Mouse (Mus musculus) limb, embryonic 14.5 days (tissue): ENCODE measurements around the gene Sh3bp4. TPM values are rescaled to one million over a fixed set of nuclear protein-coding genes. Genes with fewer than 3 reads are reported as not detected.

Experiments
- ATAC-seq: fragments of 200-750 bp; cut with Nextera tagmentation; 2 replicates; pipeline ENCODE4 v1.8.0; 2017; ENCODE audit warnings: low read depth, moderate number of reproducible peaks, moderate TSS enrichment; ENCODE audit not compliant: low FRiP score
- DNase-seq: peaks from one replicate; pipeline ENCODE4 v3.0.0-alpha.2; 2015; ENCODE audit warnings: low spot score
- H3K27ac ChIP-seq: fragments of 300-500 bp; sonication (generic); replicated peaks from 2 replicates; pipeline ENCODE4 v1.5.1; 2014; ENCODE audit warnings: low read depth, mild to moderate bottlenecking, low read length, moderate library complexity, mixed read lengths
- H3K27me3 ChIP-seq: fragments of 300-500 bp; sonication (generic); 2 replicates; pipeline ENCODE4 v1.6.1; 2014; ENCODE audit warnings: low read length, mixed read lengths; ENCODE audit not compliant: control insufficient read depth, insufficient read depth
- H3K36me3 ChIP-seq: fragments of 300-500 bp; sonication (generic); 2 replicates; pipeline ENCODE4 v1.6.1; 2014; ENCODE audit warnings: mild to moderate bottlenecking, low read length, moderate library complexity, mixed read lengths; ENCODE audit not compliant: control insufficient read depth, insufficient read depth
- H3K4me1 ChIP-seq: fragments of 300-500 bp; sonication (generic); 2 replicates; pipeline ENCODE4 v1.6.1; 2014; ENCODE audit warnings: antibody characterized with exemption, low read length, mixed read lengths; ENCODE audit not compliant: control insufficient read depth, insufficient read depth
- H3K4me2 ChIP-seq: fragments of 300-500 bp; sonication (generic); replicated peaks from 2 replicates; pipeline ENCODE4 v1.6.1; 2014; ENCODE audit warnings: low read depth, mild to moderate bottlenecking, low read length, moderate library complexity; ENCODE audit not compliant: severe bottlenecking
- H3K4me3 ChIP-seq: fragments of 300-500 bp; sonication (generic); replicated peaks from 2 replicates; pipeline ENCODE4 v1.5.1; 2014; ENCODE audit warnings: low read length
- H3K9ac ChIP-seq: fragments of 300-500 bp; sonication (generic); 2 replicates; pipeline ENCODE4 v1.6.1; 2014; ENCODE audit warnings: mild to moderate bottlenecking, low read depth, low read length, moderate library complexity; ENCODE audit not compliant: severe bottlenecking
- H3K9me3 ChIP-seq: fragments of 300-500 bp; sonication (generic); 2 replicates; pipeline ENCODE4 v1.6.1; 2016; ENCODE audit warnings: low read length; ENCODE audit not compliant: control insufficient read depth
- POLR2A ChIP-seq: fragments of 200-500 bp; IDR thresholded peaks from 2 replicates; pipeline ENCODE4 v1.8.0; 2012; ENCODE audit warnings: inconsistent platforms, mild to moderate bottlenecking, moderate library complexity, borderline replicate concordance; ENCODE audit not compliant: insufficient read depth, insufficient read length; ENCODE audit errors: extremely low read depth
- WGBS: fragments of 180-500 bp; shearing (Covaris S2); extraction: QIAGEN DNeasy Blood & Tissue Kit; methylation state at CpG from one replicate; pipeline ENCODE4 v1.1.7; 2014; 5-methylcytosine and 5-hydroxymethylcytosine counted together
- polyA plus RNA-seq, 2 experiments: library from polyadenylated mRNA; depleted of rRNA in 1 of 2; stranded (reverse) in 1 of 2; unstranded in 1 of 2; fragments of >200 nt; fragmentation: Nextera tagmentation in 1 of 2; extraction: Ambion mirVana in 1 of 2; gene quantifications; 2 replicates each; pipeline versions ENCODE4 v1.2.1 to v1.2.3; 2012 to 2014

Gene Sh3bp4
- polyA plus RNA-seq, 2 experiments: 20.4 to 20.8 TPM

DNA sequence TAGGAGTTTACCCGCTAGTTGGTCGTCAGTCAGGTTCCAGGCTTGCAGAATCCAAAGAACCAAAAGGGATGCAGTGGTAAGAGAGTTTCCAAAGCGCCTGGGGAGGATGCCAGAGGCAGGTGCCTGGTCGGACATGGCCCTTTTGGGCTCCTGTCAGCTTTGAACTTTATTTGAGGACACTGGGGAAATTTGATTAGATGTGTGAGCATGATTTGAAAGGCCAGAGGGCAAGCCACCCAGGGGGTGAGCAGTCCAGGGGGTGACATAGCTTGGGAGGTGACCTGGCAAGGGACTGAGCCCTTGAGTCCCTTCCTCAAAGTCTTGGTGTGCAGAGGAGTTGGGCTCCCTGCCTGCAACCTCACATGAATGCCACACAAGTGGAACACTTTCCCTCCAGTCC is 11.2 kb downstream of the Sh3bp4 start:
- Histone ChIP-seq H3K36me3 (no peaks in the 10 kb centered on the region), H3K27me3 (no peaks in the 10 kb centered on the region), H3K4me2 (no peak overlapping the region), H3K9ac (no peak overlapping the region), H3K4me3 (no peak overlapping the region), H3K4me1 (peaks cover 40% of the 10 kb centered on the region), H3K9me3 (no peaks in the 10 kb centered on the region), H3K27ac (no peak overlapping the region)
- no peak for TF ChIP-seq POLR2A
- 53% methylated on average over 4 of the region's 4 CpGs for WGBS
- ATAC-seq: no peak
- no peak for DNase-seq

DNA sequence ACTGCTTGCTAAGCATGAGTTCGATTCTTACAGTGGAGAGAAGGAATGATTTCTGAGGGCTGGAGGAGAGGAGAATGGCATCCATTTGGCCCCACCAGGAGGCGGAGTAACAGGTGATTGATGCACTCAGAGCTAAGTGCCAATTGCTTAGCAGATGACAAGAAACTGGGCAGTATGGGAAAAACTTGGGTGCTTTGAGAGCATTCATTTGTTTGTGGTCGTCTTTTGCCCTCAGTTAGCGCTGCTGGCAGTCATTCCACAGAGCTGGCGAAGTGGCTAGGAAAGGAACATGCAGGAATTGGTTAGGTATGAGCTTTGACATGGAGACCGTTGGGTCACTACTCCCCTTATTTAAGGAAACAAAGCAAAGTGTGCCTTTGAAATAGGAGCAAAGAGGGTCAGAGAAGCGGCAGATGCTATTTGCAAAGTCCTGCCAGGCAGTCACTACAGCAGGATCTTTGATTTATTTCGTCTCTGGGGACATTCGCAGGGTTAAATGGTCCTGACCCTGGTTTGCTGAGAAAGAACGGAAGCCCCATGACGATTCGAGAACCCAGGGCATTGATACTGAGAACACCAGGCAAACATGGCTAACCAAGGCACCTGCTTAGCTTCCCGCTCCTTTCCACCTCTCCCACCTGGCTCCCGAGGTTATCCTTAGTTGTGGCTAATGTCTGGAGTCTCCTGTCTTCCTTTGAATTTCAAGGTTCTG is 12.1 kb downstream of the Sh3bp4 start:
- no peak overlapping the region for H3K4me3 ChIP-seq
- H3K4me2 ChIP-seq: no peak overlapping the region
- H3K36me3 ChIP-seq: no peaks in the 10 kb centered on the region
- H3K9ac ChIP-seq: no peak overlapping the region
- no peaks in the 10 kb centered on the region for H3K27me3 ChIP-seq
- peaks cover 43% of the 10 kb centered on the region for H3K4me1 ChIP-seq
- DNase-seq: no peak
- H3K9me3 ChIP-seq: no peaks in the 10 kb centered on the region
- 39% methylated on average over 14 of the region's 14 CpGs for WGBS
- no peak for TF ChIP-seq POLR2A
- no peak for ATAC-seq
- H3K27ac ChIP-seq: no peak overlapping the region

DNA sequence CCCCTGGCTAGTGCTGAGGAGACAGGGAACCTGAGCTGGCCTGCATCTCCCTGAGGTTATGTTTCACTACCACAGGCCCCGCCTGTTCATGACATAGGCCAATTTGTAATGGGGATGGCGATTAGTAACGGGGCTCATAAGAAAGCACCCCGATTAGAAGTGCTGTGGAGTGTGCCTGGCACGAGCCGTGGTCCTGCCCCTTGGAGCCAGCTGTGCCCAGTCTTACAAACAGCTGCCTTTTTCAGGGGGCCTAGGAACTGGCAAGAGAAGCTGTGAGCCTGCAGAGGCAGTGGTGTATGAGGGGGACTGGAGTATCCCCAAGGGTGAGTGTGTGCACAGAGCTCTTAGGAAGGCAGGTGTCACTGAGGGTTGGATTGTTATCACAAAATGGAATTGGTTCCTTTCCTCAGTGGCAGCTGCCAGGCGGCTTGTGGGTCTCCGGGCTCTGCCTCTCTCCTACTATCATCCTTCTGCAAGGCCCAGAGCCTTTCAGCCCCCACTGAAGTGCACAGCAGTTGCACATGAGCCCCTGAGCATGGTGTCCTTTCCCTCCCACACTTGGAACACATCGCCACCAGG is 16.4 kb downstream of the Sh3bp4 start:
- DNase-seq (peak; percentile 47), ATAC-seq (peak; percentile 74)
- H3K4me2 ChIP-seq: no peak overlapping the region
- no peaks in the 10 kb centered on the region for H3K36me3 ChIP-seq
- peaks cover 23% of the 10 kb centered on the region for H3K4me1 ChIP-seq
- no peak overlapping the region for H3K27ac ChIP-seq
- no peak overlapping the region for H3K4me3 ChIP-seq
- TF ChIP-seq POLR2A: no peak
- WGBS: 52% methylated on average over 9 of the region's 9 CpGs
- no peaks in the 10 kb centered on the region for H3K9me3 ChIP-seq
- no peaks in the 10 kb centered on the region for H3K27me3 ChIP-seq
- H3K9ac ChIP-seq: no peak overlapping the region

DNA sequence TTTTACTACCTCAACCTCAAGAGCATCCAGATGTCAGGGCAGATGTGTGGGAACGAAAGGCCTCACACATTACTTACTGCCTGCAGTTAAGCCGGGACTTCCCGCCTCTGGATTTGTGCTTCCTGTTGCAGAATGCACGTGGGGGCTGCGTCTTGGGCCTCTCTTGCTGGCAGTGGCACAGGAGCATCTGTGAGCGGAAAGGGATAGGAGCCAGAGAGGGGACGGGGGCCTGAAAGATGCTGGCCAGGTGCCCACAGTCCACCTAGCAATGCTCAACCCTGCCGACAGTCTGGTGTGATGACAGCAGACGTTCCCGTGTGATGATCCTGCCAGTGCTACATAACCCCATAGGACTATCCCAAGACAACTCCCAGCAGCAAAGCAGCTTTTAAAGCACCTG is 17.9 kb downstream of the Sh3bp4 start:
- peaks cover 31% of the 10 kb centered on the region for H3K4me1 ChIP-seq

DNA sequence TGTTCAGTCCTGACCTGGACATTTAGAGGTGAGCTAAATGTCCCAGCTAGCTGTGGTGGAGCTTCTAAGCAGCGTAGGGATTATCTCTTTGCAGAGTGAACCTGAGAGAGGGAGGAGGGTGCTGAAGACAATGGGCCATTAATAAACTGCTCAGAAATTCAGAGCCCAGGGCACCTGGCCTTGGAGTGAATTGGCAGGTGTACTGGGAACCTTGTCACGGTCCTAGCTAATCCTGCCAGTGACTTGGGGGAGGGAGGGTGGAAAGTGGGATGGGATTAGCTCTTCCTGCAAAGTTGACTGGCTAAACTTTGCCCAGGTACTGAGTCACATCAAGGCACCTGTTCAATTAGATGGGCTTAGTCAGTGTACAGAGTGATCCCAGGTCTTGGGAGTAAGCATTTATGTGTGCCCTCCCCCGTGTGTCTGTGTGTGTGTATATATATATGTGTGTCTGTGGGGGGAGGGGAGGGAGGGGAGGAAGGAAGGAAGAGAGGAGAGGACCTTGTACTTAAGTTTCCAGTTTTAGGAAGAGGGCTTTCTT is 18.6 kb downstream of the Sh3bp4 start:
- no peaks in the 10 kb centered on the region for H3K9me3 ChIP-seq
- TF ChIP-seq POLR2A: no peak
- H3K27me3 ChIP-seq: no peaks in the 10 kb centered on the region
- H3K27ac ChIP-seq: no peak overlapping the region
- H3K4me2 ChIP-seq: no peak overlapping the region
- DNase-seq: no peak
- WGBS: 71% methylated on average over 3 of the region's 3 CpGs
- no peaks in the 10 kb centered on the region for H3K36me3 ChIP-seq
- no peak for ATAC-seq
- H3K9ac ChIP-seq: no peak overlapping the region
- peaks cover 38% of the 10 kb centered on the region for H3K4me1 ChIP-seq
- H3K4me3 ChIP-seq: no peak overlapping the region

More for the DNA sequence above, 17.9 kb downstream of the Sh3bp4 start:
- H3K36me3 ChIP-seq: no peaks in the 10 kb centered on the region
- no peaks in the 10 kb centered on the region for H3K9me3 ChIP-seq
- WGBS: 40% methylated on average over 10 of the region's 10 CpGs
- no peaks in the 10 kb centered on the region for H3K27me3 ChIP-seq
- no peak overlapping the region for H3K4me2 ChIP-seq
- no peak overlapping the region for H3K27ac ChIP-seq
- no peak overlapping the region for H3K4me3 ChIP-seq
- no peak for TF ChIP-seq POLR2A
- no peak overlapping the region for H3K9ac ChIP-seq
- DNase-seq: no peak
- no peak for ATAC-seq
